In genomic region chr16:16907799-16908198, GRCm38 (mm10) we compare ENCODE assay signal across 9 mouse cellular contexts. TPM values are rescaled to one million over a fixed set of nuclear protein-coding genes. Genes with fewer than 3 reads are reported as not detected.
DNase-seq lines count a peak whose midpoint lies in the region; ATAC-seq and TF ChIP-seq lines count a peak whose summit lies in the region.
"Had no signal": no experiment of that assay in that cellular context is flagged by ENCODE, and none has a peak within 500 bp of the region (broad histone marks: within the 10 kb centered on the region; RNA-seq: fewer than 3 reads in every experiment).

No protein-coding gene starts in this region.

- H3K36me3 ChIP-seq in ES-Bruce4 (ENCODE audit: control insufficient read depth, insufficient read depth, low read length, poor library complexity, severe bottlenecking): peaks cover 12% of the 10 kb centered on the region
- peaks cover 29% of the 10 kb centered on the region for H3K36me3 ChIP-seq in liver, embryonic 15.5 days (replicated peaks)
- peaks cover 2% of the 10 kb centered on the region for H3K36me3 ChIP-seq in midbrain, embryonic 11.5 days (ENCODE audit: control insufficient read depth, insufficient read depth, low read length)
- peaks cover 67% of the 10 kb centered on the region for H3K36me3 ChIP-seq in hindbrain, embryonic 12.5 days

- no peak overlapping the region for H3K9ac ChIP-seq in ES-Bruce4 (ENCODE audit: low read depth, poor library complexity, severe bottlenecking)
- H3K9ac ChIP-seq in liver, embryonic 15.5 days: no peak overlapping the region
- no peak overlapping the region for H3K9ac ChIP-seq in midbrain, embryonic 11.5 days (ENCODE audit: low read length)
- H3K9ac ChIP-seq in hindbrain, embryonic 12.5 days: no peak overlapping the region

- H3K4me3 ChIP-seq in ES-Bruce4 (ENCODE audit: low read depth, low read length): no peak overlapping the region
- H3K4me3 ChIP-seq in liver, embryonic 15.5 days (replicated peaks): no peak overlapping the region
- H3K4me3 ChIP-seq in midbrain, embryonic 11.5 days (ENCODE audit: low read depth, low read length): no peak overlapping the region
- H3K4me3 ChIP-seq in hindbrain, embryonic 12.5 days: no peak overlapping the region

- H3K27ac ChIP-seq in ES-Bruce4 (ENCODE audit: insufficient read depth, low read length): peak overlapping the region; percentile 73; the same call in 1 of the 2 replicates
- no peak overlapping the region for H3K27ac ChIP-seq in liver, embryonic 15.5 days (replicated peaks)
- H3K27ac ChIP-seq in midbrain, embryonic 11.5 days (ENCODE audit: low read depth, low read length): no peak overlapping the region
- no peak overlapping the region for H3K27ac ChIP-seq in hindbrain, embryonic 12.5 days

- TF ChIP-seq EP300 in ES-Bruce4 (IDR thresholded peaks at IDR 0.05; ENCODE audit: insufficient read depth, low read depth, low read length): peak; percentile 89

- intact Hi-C loops in heart, postnatal 36 days (cut with DNase I): no loop called here

- WGBS in liver, embryonic 15.5 days (ENCODE audit: insufficient replicate concordance): 40% methylated on average over 6 of the region's 6 CpGs
- 85% methylated on average over 6 of the region's 6 CpGs for WGBS in midbrain, embryonic 11.5 days
- WGBS in hindbrain, embryonic 12.5 days: 78% methylated on average over 6 of the region's 6 CpGs

- peaks cover 3% of the 10 kb centered on the region for H3K4me1 ChIP-seq in ES-Bruce4 (ENCODE audit: control insufficient read depth, insufficient read depth, low read length)
- peaks cover 7% of the 10 kb centered on the region; the same call in 1 of the 2 replicates for H3K4me1 ChIP-seq in liver, embryonic 15.5 days (replicated peaks)
- 0 out of 2 replicates have a peak, but pooled peaks cover 2% of the 10 kb centered on the region for H3K4me1 ChIP-seq in midbrain, embryonic 11.5 days (ENCODE audit: control insufficient read depth, insufficient read depth, low read length)
- H3K4me1 ChIP-seq in hindbrain, embryonic 12.5 days: peaks cover 7% of the 10 kb centered on the region

- H3K9me3 ChIP-seq in ES-Bruce4 (replicated peaks; ENCODE audit: control insufficient read depth, insufficient read depth, low read length, poor library complexity, severe bottlenecking): no peaks in the 10 kb centered on the region
- H3K9me3 ChIP-seq in liver, embryonic 15.5 days (replicated peaks): no peaks in the 10 kb centered on the region
- H3K9me3 ChIP-seq in midbrain, embryonic 11.5 days (ENCODE audit: control insufficient read depth, low read length): no peaks in the 10 kb centered on the region
- H3K9me3 ChIP-seq in hindbrain, embryonic 12.5 days (replicated peaks): no peaks in the 10 kb centered on the region

- no peak overlapping the region for H3K4me2 ChIP-seq in liver, embryonic 15.5 days
- no peak overlapping the region for H3K4me2 ChIP-seq in midbrain, embryonic 11.5 days
- no peak overlapping the region for H3K4me2 ChIP-seq in hindbrain, embryonic 12.5 days (replicated peaks)

- H3K27me3 ChIP-seq in ES-Bruce4 (ENCODE audit: control insufficient read depth, insufficient read depth, low read length, poor library complexity, severe bottlenecking): no peaks in the 10 kb centered on the region
- H3K27me3 ChIP-seq in liver, embryonic 15.5 days: no peaks in the 10 kb centered on the region
- no peaks in the 10 kb centered on the region for H3K27me3 ChIP-seq in midbrain, embryonic 11.5 days (ENCODE audit: control insufficient read depth, insufficient read depth, low read length)
- H3K27me3 ChIP-seq in hindbrain, embryonic 12.5 days: no peaks in the 10 kb centered on the region

- TF ChIP-seq CTCF in ES-Bruce4 (IDR thresholded peaks at IDR 0.05; ENCODE audit: low read depth, low read length): no peak
- no peak for TF ChIP-seq CTCF in brain, embryonic 14.5 days (IDR thresholded peaks at IDR 0.05; ENCODE audit: borderline replicate concordance, extremely low read depth, insufficient read depth, insufficient read length)

- peak; percentile 8 for DNase-seq in brain, embryonic 14.5 days (ENCODE audit: low read depth)
- DNase-seq in heart, postnatal 36 days: peak; percentile 74 to 81
- DNase-seq in midbrain, embryonic 11.5 days (ENCODE audit: low spot score, missing footprints): no peak
- no peak for DNase-seq in cerebellum, adult 9-11 months

- TF ChIP-seq POLR2A in ES-Bruce4 (IDR thresholded peaks at IDR 0.05; ENCODE audit: insufficient read depth, low read length): no peak
- TF ChIP-seq POLR2A in brain, embryonic 14.5 days (IDR thresholded peaks at IDR 0.05; ENCODE audit: borderline replicate concordance, extremely low read depth, insufficient read depth, insufficient read length, poor library complexity, severe bottlenecking): no peak

- peak; percentile 38; the same call in 1 of the 2 replicates for ATAC-seq in liver, embryonic 15.5 days (ENCODE audit: insufficient read depth)
- ATAC-seq in midbrain, embryonic 11.5 days (ENCODE audit: low FRiP score): no peak
- ATAC-seq in CD4-positive, CD25-positive, alpha-beta regulatory T cell, adult 4 months: no peak
- ATAC-seq in hindbrain, embryonic 12.5 days (ENCODE audit: low FRiP score): no peak

RNA-seq across cellular contexts. Expression of gene Ppm1f, which starts 11.5 kb away (rescaled TPM):
- 26.5 and 27.5 TPM in 2 replicates for polyA plus RNA-seq in ES-Bruce4 (2011; ENCODE audit: insufficient read depth, insufficient read length, low read depth, missing spikeins)
- 28.0 and 31.7 TPM in 2 replicates for polyA plus RNA-seq in brain, embryonic 14.5 days (2012; rRNA removed)
- 10 to 100 TPM; 25.0 to 25.8 TPM for total RNA-seq in heart, postnatal 36 days (2021)
- polyA plus RNA-seq in liver, embryonic 15.5 days (2015; fragmentation: Nextera tagmentation; extraction: Ambion mirVana): 6.9 and 7.3 TPM in 2 replicates
- 16.9 TPM in 2 replicates for polyA plus RNA-seq in midbrain, embryonic 11.5 days (2014; fragmentation: Nextera tagmentation; extraction: Ambion mirVana)
- 10 to 100 TPM; 12.3 to 26.4 TPM for polyA plus RNA-seq in CD4-positive, CD25-positive, alpha-beta regulatory T cell, adult 4 months (2017; shearing (Covaris generic))
- polyA plus RNA-seq in hindbrain, embryonic 12.5 days (2016; fragmentation: Nextera tagmentation; extraction: Ambion mirVana): 36.3 and 37.9 TPM in 2 replicates

RNA-seq across cellular contexts. Expression of gene Vpreb1, which starts 37.2 kb away (rescaled TPM):
- 2.6 and 3.4 TPM in 2 replicates for polyA plus RNA-seq in ES-Bruce4 (2011; ENCODE audit: insufficient read depth, insufficient read length, low read depth, missing spikeins)
- 1.2 and 3.3 TPM in 2 replicates for polyA plus RNA-seq in brain, embryonic 14.5 days (2012; rRNA removed)
- total RNA-seq in heart, postnatal 36 days (2021): not detected
- 6.4 and 8.6 TPM in 2 replicates for polyA plus RNA-seq in liver, embryonic 15.5 days (2015; fragmentation: Nextera tagmentation; extraction: Ambion mirVana)
- polyA plus RNA-seq in midbrain, embryonic 11.5 days (2014; fragmentation: Nextera tagmentation; extraction: Ambion mirVana): 0.96 and 1.5 TPM in 2 replicates
- polyA plus RNA-seq in CD4-positive, CD25-positive, alpha-beta regulatory T cell, adult 4 months (2017; shearing (Covaris generic)): 1 to 10 TPM in 1 of 2 experiments, not detected in 1; 3.0 TPM
- 1.6 and 2.5 TPM in 2 replicates for polyA plus RNA-seq in hindbrain, embryonic 12.5 days (2016; fragmentation: Nextera tagmentation; extraction: Ambion mirVana)
- total RNA-seq: left cerebral cortex, postnatal 10 days had no signal

RNA-seq across cellular contexts. Expression of gene Top3b, which starts 37.3 kb away (rescaled TPM):
- 195 and 196 TPM in 2 replicates for polyA plus RNA-seq in ES-Bruce4 (2011; ENCODE audit: insufficient read depth, insufficient read length, low read depth, missing spikeins)
- 97.3 and 103 TPM in 2 replicates for polyA plus RNA-seq in brain, embryonic 14.5 days (2012; rRNA removed)
- total RNA-seq in heart, postnatal 36 days (2021): 10 to 100 TPM; 25.2 to 32.6 TPM
- 20.3 and 24.5 TPM in 2 replicates for polyA plus RNA-seq in liver, embryonic 15.5 days (2015; fragmentation: Nextera tagmentation; extraction: Ambion mirVana)
- 50.0 and 56.7 TPM in 2 replicates for polyA plus RNA-seq in midbrain, embryonic 11.5 days (2014; fragmentation: Nextera tagmentation; extraction: Ambion mirVana)
- polyA plus RNA-seq in CD4-positive, CD25-positive, alpha-beta regulatory T cell, adult 4 months (2017; shearing (Covaris generic)): 10 to 100 TPM; 54.8 to 75.6 TPM
- 74.2 and 81.7 TPM in 2 replicates for polyA plus RNA-seq in hindbrain, embryonic 12.5 days (2016; fragmentation: Nextera tagmentation; extraction: Ambion mirVana)

RNA-seq across cellular contexts. Expression of gene Igll1, which starts 44.0 kb away (rescaled TPM):
- polyA plus RNA-seq in ES-Bruce4 (2011; ENCODE audit: insufficient read depth, insufficient read length, low read depth, missing spikeins): not detected in 2 replicates
- polyA plus RNA-seq in brain, embryonic 14.5 days (2012; rRNA removed): 0.18 TPM in 1 of 2 replicates, not detected in the other
- not detected for total RNA-seq in heart, postnatal 36 days (2021)
- 10.3 and 13.9 TPM in 2 replicates for polyA plus RNA-seq in liver, embryonic 15.5 days (2015; fragmentation: Nextera tagmentation; extraction: Ambion mirVana)
- not detected in 2 replicates for polyA plus RNA-seq in midbrain, embryonic 11.5 days (2014; fragmentation: Nextera tagmentation; extraction: Ambion mirVana)
- not detected for polyA plus RNA-seq in CD4-positive, CD25-positive, alpha-beta regulatory T cell, adult 4 months (2017; shearing (Covaris generic))
- polyA plus RNA-seq in hindbrain, embryonic 12.5 days (2016; fragmentation: Nextera tagmentation; extraction: Ambion mirVana): not detected in 2 replicates
- total RNA-seq: left cerebral cortex, postnatal 10 days had no signal

Comparison
In these comparisons a context has a peak if more than half of its experiments do, and no peak if none do; other contexts are left out.
1. DNase-seq: peak in brain, embryonic 14.5 days (single experiment) and heart, postnatal 36 days (2 of 2); none in midbrain, embryonic 11.5 days (single experiment) and cerebellum, adult 9-11 months (single experiment).